Mouse (Mus musculus) heart, postnatal 14 days (tissue): ENCODE results near the gene Btg1. TPM values are rescaled to one million over a fixed set of nuclear protein-coding genes. Genes with fewer than 3 reads are reported as not detected.

ENCODE experiments used
- DNase-seq, 2 experiments: peaks; one replicate each; pipeline ENCODE4 v3.0.0; 2021 to 2022
- intact Hi-C: fragments of 180-260 bp; cut with DNase I; formaldehyde crosslinking; loops from one replicate; pipeline ENCODE4 v1.15.1; 2025
- total RNA-seq, 2 experiments: library from RNA; stranded (reverse); gene quantifications; 2 replicates each; pipeline ENCODE4 v1.2.3; 2021

Btg1 gene
- total RNA-seq, 2 experiments from 2014 or later = 48.0 to 53.4 TPM

- intact Hi-C loops = loop anchor here (5.0 kb wide), 1 partner anchor 60 kb away; no protein-coding TSS in a partner anchor
- DNase-seq = no peak
These were observed 10.5 kb downstream of the Btg1 start for GRCm38 (mm10) chr10:96627332-96627731.

DNA sequence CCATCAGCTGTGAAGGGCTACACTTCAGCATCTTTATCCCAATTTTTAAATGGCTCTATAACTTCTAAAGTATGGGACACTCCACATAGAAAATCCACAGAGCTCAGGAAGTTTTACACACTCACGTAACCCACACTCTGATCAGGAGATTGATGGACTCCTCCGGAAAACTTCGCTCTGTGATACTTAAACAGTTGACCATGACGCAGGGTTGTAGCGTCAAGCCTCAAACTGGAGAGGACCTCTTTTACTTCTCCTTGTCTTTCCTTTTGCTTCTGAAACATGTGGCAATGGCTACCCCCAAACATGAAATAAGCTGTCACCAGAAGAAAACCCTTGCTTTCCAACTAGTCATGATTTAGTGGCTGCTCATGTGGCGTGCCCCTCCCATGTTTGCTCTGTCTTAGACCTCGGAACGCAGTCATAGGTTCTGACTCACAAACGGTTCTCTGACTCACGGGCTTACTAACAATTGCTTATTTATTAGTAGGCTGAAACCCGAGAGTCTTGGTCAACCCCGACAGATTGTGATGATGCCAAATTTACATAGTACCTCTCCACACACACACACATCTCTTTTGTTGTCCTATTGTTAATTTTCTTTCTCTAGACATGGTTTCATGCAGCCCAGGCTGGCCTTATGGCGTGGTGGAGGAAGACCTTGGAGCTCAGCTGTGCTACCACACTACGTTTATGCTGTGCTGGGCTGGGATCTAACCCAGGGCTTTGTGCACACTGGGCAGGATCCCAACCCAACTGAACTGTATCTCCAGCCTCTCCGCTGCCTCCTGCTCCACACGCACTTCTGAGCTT is 11.5 kb downstream of the Btg1 start:
- DNase-seq = no peak
- intact Hi-C loops = loop anchor here (5.0 kb wide), 1 partner anchor 59 kb away; no protein-coding TSS in a partner anchor

GRCm38 (mm10) chr10:96628913-96629199 is 12.1 kb downstream of the Btg1 start:
- DNase-seq = no peak

GRCm38 (mm10) chr10:96630110-96630509 is 13.3 kb downstream of the Btg1 start:
- no peak for DNase-seq
- intact Hi-C loops = no loop called here

More at GRCm38 (mm10) chr10:96628913-96629199, 12.1 kb downstream of the Btg1 start:
- intact Hi-C loops = loop anchor here (5.0 kb wide), 1 partner anchor 58 kb away; no protein-coding TSS in a partner anchor

GRCm38 (mm10) chr10:96631066-96631711 is 14.4 kb downstream of the Btg1 start:
- DNase-seq = no peak
- intact Hi-C loops = no loop called here

DNA sequence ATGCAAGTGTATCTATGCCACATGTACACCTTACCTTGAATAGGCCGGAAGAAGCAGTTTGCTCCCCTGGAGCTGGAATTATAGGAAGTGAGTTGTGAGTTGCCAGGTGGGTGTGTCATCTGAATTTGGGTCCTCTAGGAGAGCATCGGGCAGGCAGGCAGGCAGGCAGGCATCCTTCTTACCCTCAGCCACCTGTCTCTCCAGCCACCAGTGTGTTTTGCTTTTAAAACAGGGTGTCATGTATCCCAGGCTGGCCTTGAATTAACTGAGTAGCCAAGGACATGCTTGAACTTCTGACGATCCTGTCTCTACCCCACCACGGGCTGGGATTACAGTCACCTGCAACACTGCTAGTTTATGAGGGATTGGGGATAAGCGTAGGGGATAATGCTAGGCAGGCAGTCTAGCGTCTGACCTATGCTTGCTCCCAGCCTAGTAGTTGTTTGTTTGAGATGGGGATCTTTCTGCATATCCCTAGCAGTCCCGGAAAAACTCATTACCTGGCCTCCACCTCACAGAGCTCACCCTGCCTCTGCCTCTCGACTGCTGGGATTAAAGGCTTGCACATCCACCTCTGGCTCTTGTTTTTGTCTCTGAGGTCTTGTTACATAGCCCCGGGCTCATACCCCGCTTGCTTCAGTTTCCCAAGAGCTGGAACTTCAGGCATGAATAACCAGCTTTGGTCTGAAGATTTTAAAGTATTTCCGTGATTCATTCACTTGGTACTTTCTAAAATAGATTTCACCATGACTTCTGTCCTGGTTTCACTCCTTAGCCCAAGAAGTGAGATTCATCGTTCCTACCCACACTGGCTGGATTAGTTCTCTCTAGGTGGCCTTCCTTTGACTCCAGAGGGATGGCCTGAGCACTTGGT is 15.7 kb downstream of the Btg1 start:
- intact Hi-C loops = no loop called here
- DNase-seq = no peak

DNA sequence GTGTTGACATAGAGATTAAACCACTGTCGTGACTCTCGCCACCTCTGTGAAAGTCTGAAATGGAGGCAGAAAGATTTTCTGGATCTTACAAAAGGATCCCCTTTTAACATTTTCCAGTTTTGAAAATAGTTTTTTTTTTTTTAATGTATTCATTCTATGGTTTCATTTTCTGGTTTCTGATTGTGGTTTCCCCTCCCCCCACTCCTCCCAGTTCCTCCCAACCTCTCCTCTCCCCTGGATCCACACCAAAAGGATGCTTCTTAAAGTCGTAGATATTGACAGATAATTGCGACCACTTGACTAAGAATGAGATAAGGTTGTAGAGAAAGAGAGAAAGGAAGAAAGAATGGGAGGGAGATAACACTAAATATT is 16.3 kb downstream of the Btg1 start:
- intact Hi-C loops = no loop called here
- no peak for DNase-seq

GRCm38 (mm10) chr10:96635472-96635871 is 18.7 kb downstream of the Btg1 start:
- no peak for DNase-seq

DNA sequence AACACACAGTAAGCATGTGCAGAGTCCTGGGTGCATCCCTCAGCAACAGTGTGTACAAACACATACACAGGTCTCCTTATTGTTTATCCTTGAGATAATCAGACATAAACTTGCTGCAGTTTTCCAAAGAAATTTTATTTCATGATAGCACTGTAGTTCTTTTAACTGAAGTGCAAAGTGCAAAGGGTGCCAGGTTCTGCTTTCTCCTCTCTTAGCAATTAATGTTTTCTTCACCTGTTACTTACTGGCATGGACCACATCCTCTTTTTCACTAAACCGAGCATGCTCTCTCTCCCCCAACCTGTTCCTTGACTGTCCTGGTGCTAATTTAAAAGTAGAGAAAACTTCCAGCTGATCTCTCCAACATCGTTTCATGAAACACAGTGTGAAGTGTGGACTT is 21.7 kb downstream of the Btg1 start:
- DNase-seq = no peak
- intact Hi-C loops = no loop called here

More at GRCm38 (mm10) chr10:96635472-96635871, 18.7 kb downstream of the Btg1 start:
- intact Hi-C loops = no loop called here

- DNase-seq = no peak
- intact Hi-C loops = no loop called here
These were observed 25.2 kb downstream of the Btg1 start for GRCm38 (mm10) chr10:96642014-96642413.

DNA sequence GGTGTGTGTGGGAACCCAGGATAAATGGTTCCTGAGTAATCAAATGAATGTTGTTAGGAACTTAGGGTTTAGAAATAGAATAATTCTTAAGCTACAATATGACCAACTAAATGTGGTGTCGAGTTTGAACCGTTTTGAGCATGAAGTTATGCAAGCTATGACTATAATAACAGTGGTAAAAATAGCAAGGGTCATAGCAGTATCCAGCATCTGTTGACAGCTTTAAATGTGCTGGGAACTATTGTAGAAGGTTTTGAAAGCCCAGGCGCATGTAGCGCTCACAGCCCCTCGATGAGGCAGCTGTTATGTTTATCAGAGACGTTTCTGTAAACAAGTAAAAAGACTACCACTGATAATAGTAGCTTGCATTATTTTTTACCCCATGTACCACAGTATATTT is 25.9 kb downstream of the Btg1 start:
- DNase-seq = no peak

GRCm38 (mm10) chr10:96645183-96645582 is 28.4 kb downstream of the Btg1 start:
- intact Hi-C loops = no loop called here
- no peak for DNase-seq

More for the DNA sequence above, 25.9 kb downstream of the Btg1 start:
- intact Hi-C loops = no loop called here

DNA sequence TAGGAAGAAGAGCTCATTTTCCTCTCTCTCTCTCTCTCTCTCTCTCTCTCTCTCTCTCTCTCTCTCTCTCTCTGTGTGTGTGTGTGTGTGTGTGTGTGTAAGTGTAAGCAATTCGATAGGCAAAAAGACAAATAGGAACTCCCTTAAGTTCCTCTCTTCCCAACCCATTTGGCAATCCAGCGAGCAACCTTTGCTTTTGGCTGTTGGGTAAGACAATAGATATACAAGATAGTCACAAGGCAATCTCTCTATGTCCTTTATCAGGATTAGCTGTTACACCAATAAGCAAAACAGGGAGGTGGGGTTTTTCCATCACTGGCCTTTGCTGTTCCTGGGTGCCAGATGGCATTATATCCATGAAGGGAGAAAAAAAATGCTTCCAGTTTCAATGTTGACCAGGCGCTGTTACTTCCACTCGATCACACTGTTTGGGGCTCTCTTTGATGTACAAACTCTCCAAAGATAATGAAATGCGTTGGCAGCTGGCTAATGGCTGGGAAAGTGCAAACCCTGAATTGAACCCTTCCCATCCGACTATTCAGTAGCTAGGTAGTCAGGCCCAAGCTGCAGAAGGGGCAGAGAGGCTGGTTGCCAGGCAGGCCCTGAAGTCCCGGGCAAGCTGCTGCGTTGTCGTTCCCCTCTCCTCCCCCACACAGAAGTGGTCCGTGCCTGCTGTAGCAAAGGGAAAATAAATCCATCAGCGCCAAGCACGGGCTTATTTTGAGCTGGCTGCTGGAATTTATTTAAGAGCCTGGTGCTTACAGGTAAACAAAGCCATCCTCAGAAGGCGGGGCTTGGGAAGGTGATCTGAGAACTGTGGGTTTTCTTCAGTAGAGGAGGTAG is 29.4 kb downstream of the Btg1 start:
- DNase-seq = no peak
- intact Hi-C loops = no loop called here

- intact Hi-C loops = no loop called here
- DNase-seq = no peak
These were observed 30.2 kb downstream of the Btg1 start for GRCm38 (mm10) chr10:96646867-96647462.

DNA sequence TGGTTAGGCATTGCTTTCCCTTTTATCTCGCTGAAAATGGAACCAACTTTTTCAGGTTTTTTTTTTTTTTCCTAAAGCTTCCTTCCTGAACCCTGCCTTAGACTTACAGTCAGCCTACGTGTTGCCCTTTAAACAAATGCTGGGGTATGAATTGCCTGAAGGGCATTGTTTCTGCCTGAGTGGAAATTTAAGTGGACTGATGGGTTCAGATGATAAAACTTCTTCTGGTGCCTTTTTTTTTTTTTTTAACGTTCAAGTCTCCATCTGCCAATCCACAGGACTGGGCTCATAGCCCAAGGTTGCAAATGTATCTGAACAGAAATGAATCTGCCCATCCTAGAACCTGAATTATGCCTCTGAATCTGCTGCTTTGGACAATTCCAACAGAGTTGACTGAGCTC is 31.4 kb downstream of the Btg1 start:
- no peak for DNase-seq
- intact Hi-C loops = no loop called here

DNA sequence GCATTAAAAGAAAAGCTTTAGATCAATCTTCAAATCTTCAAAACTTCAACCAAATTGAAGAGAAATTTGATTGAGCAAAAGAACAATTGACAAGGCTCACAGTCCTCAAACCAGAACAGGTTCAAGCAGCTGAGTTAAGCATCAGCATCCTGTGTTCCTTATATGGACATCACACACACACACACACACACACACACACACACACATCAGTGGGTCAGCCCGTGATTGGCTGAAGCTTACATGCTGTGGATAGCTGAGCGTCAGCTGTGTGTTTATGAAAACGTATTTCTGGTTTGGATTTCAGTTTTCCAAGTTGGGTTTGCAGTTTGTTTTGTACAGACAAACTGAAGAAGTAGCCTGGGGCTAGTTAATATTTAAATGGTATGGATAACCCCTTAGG is 32.7 kb downstream of the Btg1 start:
- intact Hi-C loops = no loop called here
- DNase-seq = no peak

GRCm38 (mm10) chr10:96652372-96652771 is 35.6 kb downstream of the Btg1 start:
- intact Hi-C loops = no loop called here
- DNase-seq = no peak

DNA sequence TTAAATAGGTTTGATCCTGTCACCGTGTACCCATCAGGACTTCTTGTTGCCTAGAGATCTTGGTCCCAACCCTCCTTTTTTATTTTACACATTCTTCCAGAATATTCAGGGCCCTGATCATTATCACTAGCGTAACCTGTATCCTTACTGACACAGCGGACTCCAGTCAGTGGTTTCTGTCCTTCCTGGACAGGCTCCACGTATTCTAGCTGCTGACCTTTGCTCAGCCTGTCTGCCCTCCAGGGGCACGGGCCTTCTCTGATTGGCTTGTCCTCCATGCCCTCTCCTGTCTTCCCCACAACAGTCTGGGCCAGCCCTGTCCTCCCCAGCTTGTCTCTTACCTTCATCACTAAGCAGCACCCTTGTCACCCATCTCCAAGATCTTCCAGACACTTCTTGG is 36.2 kb downstream of the Btg1 start:
- intact Hi-C loops = no loop called here
- no peak for DNase-seq

- intact Hi-C loops = no loop called here
- no peak for DNase-seq
These were observed 37.3 kb downstream of the Btg1 start for GRCm38 (mm10) chr10:96654079-96654478.

- DNase-seq = no peak
- intact Hi-C loops = no loop called here
These were observed 37.8 kb downstream of the Btg1 start for GRCm38 (mm10) chr10:96654576-96654975.
